Mouse (Mus musculus) lung, postnatal 0 days (tissue): ENCODE measurements around the gene Gm48551.

Experiments used
- CTCF ChIP-seq: IDR thresholded peaks from 2 replicates; pipeline ENCODE4 v1.5.1; 2016; ENCODE audit warnings: antibody characterized with exemption, mild to moderate bottlenecking
- EP300 ChIP-seq: IDR thresholded peaks from 2 replicates; pipeline ENCODE4 v1.6.1; 2016; ENCODE audit warnings: antibody characterized with exemption, mild to moderate bottlenecking, control low read depth

DNA sequence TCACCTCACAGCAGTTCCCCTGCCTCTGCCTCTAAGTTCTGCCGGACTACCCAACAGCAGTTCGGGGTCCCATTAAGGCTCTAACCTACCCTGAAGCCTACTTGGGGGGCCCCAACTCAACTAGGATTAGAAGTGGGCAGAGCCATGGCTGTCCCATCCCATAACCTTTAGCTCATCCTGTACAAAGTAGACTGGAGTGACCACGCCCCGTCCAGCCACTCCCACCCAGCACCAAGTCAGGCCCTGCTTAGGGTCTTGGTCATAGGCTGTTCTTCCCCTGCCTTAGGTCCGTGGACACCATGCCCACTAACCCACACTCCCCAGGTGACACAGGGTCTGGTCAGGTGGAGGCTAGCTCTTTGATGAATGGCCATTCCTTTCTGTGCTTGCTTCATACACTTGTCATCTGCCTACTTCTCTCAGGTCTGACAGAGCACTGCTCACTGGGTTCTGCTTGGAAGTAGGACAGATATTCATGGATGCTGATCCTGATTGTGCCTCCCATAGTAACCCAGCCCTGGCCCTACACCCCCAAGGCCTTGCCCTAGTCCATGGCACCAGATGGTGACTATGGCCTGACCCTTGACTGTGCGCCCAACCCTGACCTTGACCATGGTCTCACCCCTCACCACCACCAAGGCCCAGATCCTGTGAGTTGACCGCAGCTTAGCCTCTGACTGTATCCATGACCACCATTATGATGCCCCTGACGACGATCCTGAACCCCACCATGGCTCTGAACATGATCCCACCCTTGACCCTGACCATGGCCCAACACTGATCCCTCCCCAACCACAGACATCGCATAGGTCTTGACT, 35.1 kb downstream of the Gm48551 start:
- TF ChIP-seq CTCF (no peak), EP300 (no peak)
